Mouse (Mus musculus) spleen, adult 2 months (tissue): ENCODE results near the gene Nfkb1. TPM values are rescaled to one million over a fixed set of nuclear protein-coding genes. Genes with fewer than 3 reads are reported as not detected.

ENCODE experiments used
- DNase-seq, 2 experiments: peaks; one replicate each; pipeline versions ENCODE4 v3.0.0 to v3.0.0-alpha.2; 2012 to 2021; ENCODE audit warnings: low spot score in 2 of 2, low read depth in 1 of 2
- H3K27ac ChIP-seq: fragments of 200-500 bp; 2 replicates; pipeline ENCODE4 v1.5.1; 2012; ENCODE audit warnings: low read length, inconsistent platforms; ENCODE audit not compliant: insufficient read depth
- H3K27me3 ChIP-seq: fragments of 200-500 bp; 2 replicates; pipeline ENCODE4 v1.6.1; 2012; ENCODE audit warnings: mild to moderate bottlenecking, moderate library complexity, low read length, inconsistent platforms; ENCODE audit not compliant: control insufficient read depth, insufficient read depth
- H3K36me3 ChIP-seq: fragments of 200-500 bp; 2 replicates; pipeline ENCODE4 v1.6.1; 2012; ENCODE audit warnings: mild to moderate bottlenecking, low read length, inconsistent platforms; ENCODE audit not compliant: control insufficient read depth, insufficient read depth
- H3K4me1 ChIP-seq: fragments of 200-500 bp; 2 replicates; pipeline ENCODE4 v1.6.1; 2011; ENCODE audit warnings: inconsistent platforms; ENCODE audit not compliant: control insufficient read depth, insufficient read depth, insufficient read length
- H3K4me3 ChIP-seq: fragments of 200-500 bp; 2 replicates; pipeline ENCODE4 v1.5.1; 2011; ENCODE audit warnings: mild to moderate bottlenecking, inconsistent platforms; ENCODE audit not compliant: insufficient read depth, insufficient read length; ENCODE audit errors: extremely low read depth
- CTCF ChIP-seq: fragments of 200-500 bp; IDR thresholded peaks from 2 replicates; pipeline ENCODE4 v1.5.1; 2011; ENCODE audit warnings: mild to moderate bottlenecking, inconsistent platforms; ENCODE audit not compliant: insufficient read depth, insufficient read length, insufficient replicate concordance; ENCODE audit errors: extremely low read depth
- POLR2A ChIP-seq: fragments of 200-500 bp; IDR thresholded peaks from 2 replicates; pipeline ENCODE4 v1.6.1; 2011; ENCODE audit warnings: low read depth, low read length, inconsistent platforms
- WGBS: fragments of 180-500 bp; shearing (Covaris S2); methylation state at CpG from one replicate; pipeline ENCODE4 v1.1.7; 2018; 5-methylcytosine and 5-hydroxymethylcytosine counted together
- polyA plus RNA-seq: library from polyadenylated mRNA; depleted of rRNA; stranded (reverse); fragments of >200 nt; gene quantifications from 2 replicates; pipeline ENCODE4 v1.2.3, GENCODE M21; 2012

The Nfkb1 gene
- polyA plus RNA-seq, 1 experiment: 188 TPM

DNA sequence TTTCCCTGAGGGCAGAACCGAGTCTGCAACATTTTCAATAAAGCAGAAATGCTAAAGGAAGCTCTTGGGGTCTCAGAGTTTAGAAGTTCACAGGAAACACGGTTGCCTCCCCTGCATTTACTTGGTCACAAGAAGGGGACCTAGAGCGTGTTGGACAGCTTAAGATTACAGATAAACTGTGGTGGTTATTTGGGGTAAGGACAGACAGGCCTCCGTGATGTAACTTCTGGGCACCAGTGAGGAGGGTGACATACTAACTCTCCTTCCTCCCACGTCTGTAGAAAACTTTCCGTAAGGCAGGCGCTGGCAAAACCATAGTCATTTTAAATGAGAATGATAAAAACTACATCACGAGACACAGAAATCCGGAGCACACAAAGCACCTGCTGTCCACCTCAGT, 29.6 kb downstream of the Nfkb1 start:
- H3K36me3 ChIP-seq: peaks cover 38% of the 10 kb centered on the region
- TF ChIP-seq POLR2A (no peak), CTCF (no peak)
- no peak overlapping the region for H3K4me3 ChIP-seq
- DNase-seq: no peak
- H3K4me1 ChIP-seq: no peaks in the 10 kb centered on the region
- H3K27me3 ChIP-seq: no peaks in the 10 kb centered on the region
- H3K27ac ChIP-seq: no peak overlapping the region
- 85% methylated on average over 9 of the region's 9 CpGs for WGBS

DNA sequence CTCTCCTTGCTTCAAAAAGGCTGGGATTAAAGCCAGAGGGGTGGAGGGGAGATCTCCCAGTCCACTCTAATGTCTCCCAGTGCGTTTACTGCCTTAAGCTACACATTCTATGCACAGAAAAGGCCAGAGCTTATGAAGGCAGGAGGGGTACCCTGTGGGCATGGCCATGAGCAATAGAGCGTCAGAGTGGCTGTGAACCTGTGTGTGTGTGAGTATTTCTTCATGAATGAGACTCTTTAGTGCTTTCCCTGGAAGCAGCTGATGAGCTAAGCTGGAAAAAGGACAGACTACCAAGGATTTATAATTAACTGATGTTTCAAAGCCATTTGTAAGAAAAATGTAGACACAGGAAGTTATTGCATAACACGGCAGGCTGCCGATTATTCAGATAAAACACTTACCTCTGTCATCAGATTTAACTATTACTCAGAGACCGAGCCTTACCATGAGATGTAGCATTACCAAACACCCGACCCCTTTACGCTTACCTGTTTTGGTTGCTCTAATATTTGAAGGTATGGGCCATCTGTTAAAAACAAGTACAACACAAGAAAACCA, 32.7 kb downstream of the Nfkb1 start:
- Histone ChIP-seq H3K4me1 (no peaks in the 10 kb centered on the region), H3K36me3 (peaks cover 40% of the 10 kb centered on the region), H3K27me3 (no peaks in the 10 kb centered on the region), H3K4me3 (no peak overlapping the region), H3K27ac (no peak overlapping the region)
- DNase-seq: no peak
- TF ChIP-seq CTCF (no peak), POLR2A (no peak)
- 83% methylated on average over 7 of the region's 7 CpGs for WGBS

DNA sequence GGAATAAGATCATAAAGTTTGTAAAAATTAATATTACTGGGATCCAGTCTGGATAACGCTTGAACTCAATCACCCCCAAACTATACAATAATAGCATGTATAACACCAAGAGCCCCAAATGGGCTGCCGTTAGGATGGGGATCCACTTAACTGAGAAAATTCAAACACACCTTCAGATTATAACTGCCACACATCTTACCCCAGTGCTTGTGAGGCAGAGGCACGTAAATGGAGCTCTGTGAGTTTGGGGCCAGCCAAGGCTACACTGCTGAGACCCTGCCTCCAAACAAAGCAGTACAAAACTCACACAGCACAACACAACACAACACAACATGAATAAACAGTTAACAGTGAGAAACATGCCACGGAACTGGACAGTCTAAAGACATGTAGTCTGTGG, 35.2 kb downstream of the Nfkb1 start:
- peaks cover 31% of the 10 kb centered on the region for H3K36me3 ChIP-seq
- no peaks in the 10 kb centered on the region for H3K4me1 ChIP-seq
- no peak for DNase-seq
- TF ChIP-seq POLR2A (no peak), CTCF (no peak)
- no peak overlapping the region for H3K4me3 ChIP-seq
- H3K27ac ChIP-seq: no peak overlapping the region
- no peaks in the 10 kb centered on the region for H3K27me3 ChIP-seq
- 90% methylated on average over 4 of the region's 4 CpGs for WGBS

DNA sequence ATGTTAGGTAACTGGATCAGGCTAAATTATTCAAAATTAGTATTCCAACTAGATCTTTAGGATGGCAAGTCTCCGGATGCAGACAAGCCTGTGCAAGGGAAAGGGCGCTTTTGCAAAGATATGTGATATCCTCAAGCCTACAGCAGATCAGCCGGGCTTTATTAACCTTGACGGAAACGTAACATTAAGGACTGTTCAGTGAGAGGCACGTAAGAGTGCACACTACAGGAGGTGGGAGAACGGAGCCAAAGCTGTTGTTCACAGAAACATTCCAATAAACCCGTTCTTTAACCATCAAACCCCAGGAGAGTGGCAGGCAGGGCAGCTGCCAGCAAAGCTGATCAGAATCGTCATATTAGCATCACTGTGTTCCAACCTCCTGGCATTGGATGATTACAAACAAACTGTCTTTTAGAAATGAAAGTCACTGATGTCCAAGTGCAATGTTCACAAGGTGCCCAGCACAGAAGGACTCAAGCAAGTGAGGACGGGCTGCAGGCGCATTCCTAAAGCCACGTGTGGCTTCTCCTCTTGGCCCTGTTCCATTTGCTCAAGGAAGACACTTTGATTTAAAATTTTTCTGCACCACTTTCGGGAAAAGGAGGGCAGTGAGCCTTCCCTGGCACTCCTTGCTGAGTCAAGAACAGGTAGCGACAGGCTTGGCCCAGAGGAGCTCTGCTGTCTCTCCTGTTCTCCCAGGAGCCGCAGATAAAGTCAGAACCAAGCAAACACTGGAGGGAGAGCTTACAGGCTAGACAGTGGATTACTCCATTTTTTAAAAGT, 40.4 kb downstream of the Nfkb1 start:
- Histone ChIP-seq H3K36me3 (peaks cover 26% of the 10 kb centered on the region), H3K4me3 (no peak overlapping the region), H3K27me3 (no peaks in the 10 kb centered on the region), H3K27ac (no peak overlapping the region), H3K4me1 (no peaks in the 10 kb centered on the region)
- no peak for TF ChIP-seq CTCF
- no peak for TF ChIP-seq POLR2A
- 93% methylated on average over 15 of the region's 15 CpGs for WGBS
- no peak for DNase-seq

DNA sequence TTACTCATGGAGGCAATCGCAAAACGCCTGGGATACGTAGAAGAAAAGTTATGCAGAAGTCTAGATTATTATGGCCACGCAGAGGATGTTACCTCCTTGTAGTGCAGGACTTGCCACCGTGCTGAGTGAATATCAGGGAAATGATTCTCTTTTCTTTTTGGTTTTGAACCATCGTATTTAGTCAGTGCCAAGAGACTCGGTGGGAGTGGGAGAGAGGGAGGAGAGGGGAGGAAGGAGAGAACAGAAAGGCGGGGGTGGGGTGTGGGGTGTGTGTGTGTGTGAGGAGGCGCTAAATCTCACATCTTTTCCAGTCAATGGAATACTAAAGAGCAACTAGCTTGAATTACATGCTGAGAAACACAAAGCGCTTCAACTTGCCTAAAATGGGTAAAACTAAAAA, 41.5 kb downstream of the Nfkb1 start:
- Histone ChIP-seq H3K27me3 (no peaks in the 10 kb centered on the region), H3K36me3 (peaks cover 25% of the 10 kb centered on the region), H3K4me3 (no peak overlapping the region), H3K27ac (no peak overlapping the region), H3K4me1 (no peaks in the 10 kb centered on the region)
- DNase-seq: no peak
- no peak for TF ChIP-seq POLR2A
- no peak for TF ChIP-seq CTCF
- WGBS: 95% methylated on average over 10 of the region's 10 CpGs

DNA sequence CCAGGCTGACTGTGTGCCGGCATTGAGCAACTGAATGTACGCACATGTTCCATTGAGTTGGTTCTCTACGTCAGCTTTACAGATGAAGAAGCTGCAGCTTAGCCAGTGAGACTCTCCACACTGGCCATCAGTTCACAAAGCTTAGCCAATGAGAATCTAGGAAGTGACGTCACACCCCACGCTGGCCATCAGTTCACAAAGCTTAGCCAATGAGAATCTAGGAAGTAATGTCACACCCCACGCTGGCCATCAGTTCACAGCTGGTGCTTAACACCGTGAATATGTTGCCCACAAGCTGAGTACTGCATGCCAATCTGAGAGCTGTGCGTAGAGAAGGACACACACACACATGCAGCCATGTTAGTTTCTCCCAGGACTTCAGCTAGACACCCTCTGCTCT, 42.8 kb downstream of the Nfkb1 start:
- Histone ChIP-seq H3K27me3 (no peaks in the 10 kb centered on the region), H3K27ac (no peak overlapping the region), H3K36me3 (peaks cover 22% of the 10 kb centered on the region), H3K4me3 (no peak overlapping the region), H3K4me1 (no peaks in the 10 kb centered on the region)
- DNase-seq: no peak
- WGBS: 94% methylated on average over 8 of the region's 8 CpGs
- TF ChIP-seq CTCF: no peak
- TF ChIP-seq POLR2A: no peak

DNA sequence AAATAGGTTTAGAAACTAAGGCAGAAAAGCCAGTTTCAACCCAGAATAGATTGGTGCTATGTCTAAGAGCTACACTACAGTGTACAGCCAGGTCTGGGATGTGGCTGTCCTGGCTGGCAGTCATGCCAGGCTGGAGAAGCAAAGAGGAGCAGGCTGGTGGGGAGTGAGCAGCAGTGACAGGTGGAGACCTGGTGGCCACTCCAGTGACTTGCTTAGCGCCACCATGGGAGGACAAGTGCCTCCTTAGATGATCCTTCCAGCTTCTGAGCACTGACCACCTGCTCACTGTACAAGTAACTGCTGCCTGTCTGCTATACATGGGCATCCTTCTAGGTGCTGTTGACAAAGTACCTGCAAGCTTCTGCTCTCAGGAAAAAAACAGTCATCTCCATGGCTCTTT, 44.7 kb downstream of the Nfkb1 start:
- no peaks in the 10 kb centered on the region for H3K27me3 ChIP-seq
- no peak for DNase-seq
- no peak overlapping the region for H3K4me3 ChIP-seq
- TF ChIP-seq POLR2A: no peak
- WGBS: 92% methylated on average over 1 of the region's 1 CpGs
- no peak overlapping the region for H3K27ac ChIP-seq
- H3K4me1 ChIP-seq: no peaks in the 10 kb centered on the region
- H3K36me3 ChIP-seq: peaks cover 22% of the 10 kb centered on the region
